Mouse (Mus musculus) megakaryocyte, adult 5-6 weeks (primary cell): ENCODE results near the gene Smtn. TPM values are rescaled to one million over a fixed set of nuclear protein-coding genes. Genes with fewer than 3 reads are reported as not detected.

Source experiments
- ATAC-seq: 2 replicates; pipeline ENCODE4 v1.8.0; 2016; ENCODE audit warnings: mild to moderate bottlenecking, inconsistent platforms; ENCODE audit not compliant: poor library complexity, severe bottlenecking
- total RNA-seq, 2 experiments: library from RNA; stranded (forward) in 1 of 2; stranded (reverse) in 1 of 2; fragments of 153-499, 151-499 nt in 1 of 2; fragments of 221-1000, 200-1000 nt in 1 of 2; gene quantifications; 2 replicates each; pipeline versions ENCODE4 v1.2.3 to v1.2.4; 2015 to 2017

Smtn gene
- total RNA-seq, 2 experiments from 2014 or later = 5.1 to 12.5 TPM

DNA sequence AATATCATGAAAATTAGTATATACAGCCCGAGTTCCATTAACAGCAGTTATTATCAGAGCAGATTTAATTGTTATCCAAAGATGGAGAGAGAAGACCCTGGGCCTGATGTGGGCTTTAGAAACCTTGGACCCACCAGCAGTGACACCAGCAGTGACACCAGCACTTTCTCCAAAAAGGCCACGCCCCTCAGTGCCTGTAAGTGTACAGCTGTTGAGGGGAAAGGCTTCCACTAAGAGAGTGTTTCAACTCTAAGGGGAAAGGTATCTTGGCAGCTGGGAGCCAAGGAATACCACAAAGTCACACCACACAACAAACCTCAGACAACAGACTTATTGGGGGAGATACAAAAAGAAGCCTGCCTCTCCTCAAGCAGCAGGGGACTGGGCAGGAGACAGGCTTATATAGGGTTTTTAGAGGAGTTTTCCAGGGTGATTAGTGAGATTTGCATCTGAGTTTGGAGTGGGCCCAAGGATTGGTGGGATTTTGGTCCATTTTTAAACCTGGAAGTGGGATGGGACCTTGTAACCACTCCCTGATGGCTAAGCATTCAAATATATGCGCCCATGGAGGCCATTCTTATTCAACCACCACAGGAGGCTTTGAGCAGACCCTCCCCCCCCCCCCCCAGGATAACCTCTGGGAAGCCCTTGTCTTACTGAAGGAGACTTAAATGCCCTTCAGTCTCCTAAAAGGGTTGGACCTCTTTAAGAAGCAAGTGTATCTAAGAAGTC, 8.3 kb upstream of the Smtn start:
- no peak for ATAC-seq

DNA sequence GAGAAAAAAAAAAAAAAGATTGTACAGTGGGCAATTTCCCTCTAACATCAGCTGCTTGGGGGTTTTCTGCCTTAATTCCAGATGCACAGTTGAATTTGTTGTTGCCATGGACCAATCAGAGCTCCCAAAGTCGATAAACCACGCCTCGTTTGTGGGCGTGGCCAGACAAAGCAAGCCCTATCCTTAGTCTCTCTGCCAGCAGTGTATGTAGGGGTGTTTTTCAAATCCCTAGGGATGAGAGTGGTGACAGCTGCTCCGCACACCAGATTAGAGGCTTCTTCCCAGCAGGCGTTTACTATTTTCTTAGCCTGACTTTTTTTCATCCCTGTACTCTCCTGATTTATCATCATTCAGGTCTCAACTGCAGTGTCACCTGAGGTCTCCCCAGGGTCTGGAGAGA, 7.6 kb upstream of the Smtn start:
- no peak for ATAC-seq

DNA sequence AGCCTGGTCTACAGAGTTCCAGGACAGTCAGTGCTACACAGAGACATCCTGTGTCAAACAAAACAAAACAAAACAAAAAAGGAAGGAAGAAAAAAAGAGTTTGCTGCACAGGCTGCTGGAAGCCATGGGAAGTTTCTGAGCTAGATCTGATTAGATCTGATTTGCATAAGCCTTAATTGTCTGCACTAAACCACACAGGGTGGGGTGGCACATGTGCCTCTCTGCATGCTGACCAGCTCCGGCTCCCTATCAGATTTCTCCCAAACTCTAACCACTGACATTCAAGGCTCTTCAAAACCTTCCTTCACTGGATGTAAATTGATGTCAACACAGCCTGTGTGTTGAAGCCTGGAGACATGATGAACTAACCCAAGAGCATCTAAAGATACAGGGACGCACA, 6.6 kb upstream of the Smtn start:
- ATAC-seq = no peak

GRCm38 (mm10) chr11:3546242-3546562, 5.8 kb upstream of the Smtn start:
- ATAC-seq = no peak

DNA sequence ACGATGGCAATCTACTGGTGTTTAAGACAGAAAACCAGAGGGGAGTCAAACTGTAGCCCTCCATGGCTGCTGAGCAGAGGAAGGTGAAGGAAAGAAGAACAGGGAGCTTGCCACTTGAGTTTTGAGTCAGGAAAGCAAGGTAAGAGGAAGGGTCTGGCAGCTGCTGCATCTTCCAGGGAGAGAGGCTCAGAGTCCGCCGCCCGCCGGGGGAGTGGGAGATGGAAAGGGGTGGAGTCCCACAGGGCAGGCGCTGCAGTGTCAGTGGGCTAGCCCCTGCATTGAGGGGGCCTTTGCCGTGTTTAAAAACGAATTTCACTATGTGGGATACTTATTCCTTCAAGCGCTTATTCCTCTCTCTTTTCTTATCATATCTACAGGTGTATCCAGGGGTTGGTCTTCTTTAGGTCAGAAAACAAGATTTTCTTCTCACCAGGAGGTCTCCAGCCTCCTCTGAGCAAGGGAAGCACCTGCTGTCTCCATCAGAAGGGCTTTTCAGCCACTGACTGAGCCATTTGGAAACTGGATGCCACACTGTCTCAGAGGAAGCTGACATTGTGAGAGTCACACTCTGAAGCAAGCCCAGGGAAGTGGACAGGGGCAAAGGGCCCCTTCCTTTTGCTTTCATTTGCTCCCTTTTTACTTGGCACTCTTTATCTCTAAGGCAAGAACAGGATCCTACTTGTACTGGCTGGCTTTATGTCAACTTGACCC, 5.3 kb upstream of the Smtn start:
- ATAC-seq = peak; percentile 87

GRCm38 (mm10) chr11:3544409-3544808, 4.0 kb upstream of the Smtn start:
- no peak for ATAC-seq

DNA sequence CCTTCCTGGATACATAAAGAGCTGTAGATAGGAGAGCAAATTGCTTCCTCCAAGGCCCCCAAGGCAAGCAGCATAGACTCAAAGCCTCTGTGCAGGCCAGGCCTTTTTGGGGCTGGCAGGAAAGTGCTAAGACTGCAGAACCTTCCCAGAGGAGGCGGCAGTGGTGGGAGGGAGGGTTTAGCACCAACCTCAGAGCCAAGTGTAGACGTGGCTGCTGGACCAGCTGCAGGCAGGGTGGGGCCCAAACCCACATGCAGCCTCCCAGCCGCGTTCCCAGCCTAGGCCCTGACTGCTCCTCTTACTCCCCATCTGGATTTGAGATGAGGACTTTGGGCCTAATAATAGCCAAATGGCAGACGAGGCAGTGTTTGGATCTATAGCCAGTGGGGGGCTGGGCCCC, 2.6 kb upstream of the Smtn start:
- ATAC-seq = no peak

- no peak for ATAC-seq
Observed at GRCm38 (mm10) chr11:3541932-3542331, 1.5 kb upstream of the Smtn start.

DNA sequence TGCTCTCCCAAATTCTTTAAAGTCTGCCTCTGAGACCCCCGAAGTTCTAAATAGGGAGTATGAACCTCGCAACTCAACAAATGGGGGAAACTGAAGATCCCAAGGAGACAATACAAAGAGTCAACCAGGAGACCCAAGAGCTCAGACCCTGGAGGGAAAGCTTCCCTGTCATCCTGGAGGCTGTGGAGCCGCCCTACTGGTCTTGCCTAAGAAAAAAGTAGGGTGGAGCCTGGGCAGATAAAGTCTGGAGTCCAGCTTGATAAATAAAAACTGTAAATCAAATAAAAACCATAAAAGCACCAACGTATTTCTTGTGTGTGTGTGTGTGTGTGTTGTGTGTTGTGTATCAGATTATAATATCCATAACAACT, 601 bp downstream of the Smtn start:
- ATAC-seq = no peak

GRCm38 (mm10) chr11:3539111-3539825, 1.1 kb downstream of the Smtn start:
- ATAC-seq = peak; percentile 76

- no peak for ATAC-seq
Observed at GRCm38 (mm10) chr11:3538341-3538740, 2.1 kb downstream of the Smtn start.

DNA sequence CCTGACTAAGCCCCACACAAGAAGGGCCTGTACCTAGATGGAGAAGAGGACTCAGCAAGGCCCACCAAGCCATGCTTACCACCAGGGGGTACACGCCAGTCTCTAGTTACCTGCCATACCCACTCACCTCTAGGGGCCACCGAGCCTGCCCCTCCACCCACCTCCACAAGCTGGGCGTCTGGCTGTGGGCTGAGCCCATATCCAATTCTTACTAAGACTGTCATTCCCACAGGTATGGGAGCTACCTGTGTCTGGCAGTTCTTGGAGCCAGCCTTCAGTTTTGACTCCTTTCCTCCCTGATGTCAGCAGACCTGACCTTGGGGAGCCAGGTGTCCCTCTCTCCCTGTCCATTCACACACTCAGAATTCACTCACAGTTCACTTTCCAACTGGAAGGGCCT, 2.7 kb downstream of the Smtn start:
- ATAC-seq = no peak

DNA sequence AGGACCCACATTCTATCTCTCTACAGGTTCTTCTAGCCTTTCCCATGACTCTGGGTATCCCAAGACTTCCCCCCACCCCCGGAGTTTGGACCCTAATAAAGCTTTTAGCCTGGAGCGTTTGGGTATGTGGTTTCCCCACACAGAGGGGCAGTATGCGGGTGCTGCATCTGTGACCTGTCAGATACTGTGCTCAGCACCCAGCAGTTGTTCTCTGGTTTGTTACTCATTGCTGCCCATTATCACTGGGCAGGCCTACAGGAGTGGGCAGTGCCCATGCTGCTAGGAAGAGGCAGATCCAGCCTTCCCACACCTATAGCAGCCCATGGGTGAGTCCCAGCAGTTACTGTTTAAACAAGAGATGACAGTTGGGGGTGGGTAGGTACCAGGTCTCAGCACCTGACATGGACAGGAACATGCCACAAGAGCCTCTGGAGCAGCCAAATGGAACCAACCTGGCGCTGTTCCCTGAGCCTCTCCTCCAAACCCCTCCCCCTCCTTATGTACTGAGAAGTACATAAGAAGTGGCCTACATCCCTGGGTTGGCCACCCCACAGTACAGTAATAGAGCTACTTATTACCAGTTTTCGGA, 3.6 kb downstream of the Smtn start:
- no peak for ATAC-seq

DNA sequence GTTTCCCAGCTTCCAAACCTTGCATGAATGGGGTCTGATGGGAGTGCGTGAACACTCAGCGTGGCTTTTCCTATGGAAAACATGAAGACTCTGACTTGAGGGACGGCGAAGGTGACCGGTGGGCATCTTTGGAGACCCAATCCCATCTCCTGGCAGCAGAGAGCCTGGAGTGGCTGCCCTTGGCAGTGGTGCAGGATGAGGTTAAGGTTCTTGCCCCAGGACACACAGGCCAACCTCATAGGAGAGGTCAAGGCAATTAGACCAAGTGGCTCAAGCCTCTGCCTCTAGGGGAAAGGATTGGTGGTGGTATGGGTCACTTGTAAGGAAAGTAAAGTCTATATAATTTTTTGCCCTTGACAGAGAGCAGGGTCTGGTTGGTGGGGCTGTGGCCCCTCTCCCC, 4.3 kb downstream of the Smtn start:
- ATAC-seq = no peak

GRCm38 (mm10) chr11:3535406-3535986, 4.9 kb downstream of the Smtn start:
- ATAC-seq = peak; percentile 81

GRCm38 (mm10) chr11:3534956-3535355, 5.5 kb downstream of the Smtn start:
- ATAC-seq = peak; percentile 20

GRCm38 (mm10) chr11:3533406-3533932, 6.9 kb downstream of the Smtn start:
- ATAC-seq = no peak

GRCm38 (mm10) chr11:3532101-3532931, 8.1 kb downstream of the Smtn start:
- no peak for ATAC-seq

- ATAC-seq = no peak
Observed at GRCm38 (mm10) chr11:3531634-3532033, 8.8 kb downstream of the Smtn start.

GRCm38 (mm10) chr11:3530731-3531130, 9.7 kb downstream of the Smtn start:
- ATAC-seq = no peak
